Mouse (Mus musculus): Measurements from ENCODE around the gene Hist2h3b.

DNA sequence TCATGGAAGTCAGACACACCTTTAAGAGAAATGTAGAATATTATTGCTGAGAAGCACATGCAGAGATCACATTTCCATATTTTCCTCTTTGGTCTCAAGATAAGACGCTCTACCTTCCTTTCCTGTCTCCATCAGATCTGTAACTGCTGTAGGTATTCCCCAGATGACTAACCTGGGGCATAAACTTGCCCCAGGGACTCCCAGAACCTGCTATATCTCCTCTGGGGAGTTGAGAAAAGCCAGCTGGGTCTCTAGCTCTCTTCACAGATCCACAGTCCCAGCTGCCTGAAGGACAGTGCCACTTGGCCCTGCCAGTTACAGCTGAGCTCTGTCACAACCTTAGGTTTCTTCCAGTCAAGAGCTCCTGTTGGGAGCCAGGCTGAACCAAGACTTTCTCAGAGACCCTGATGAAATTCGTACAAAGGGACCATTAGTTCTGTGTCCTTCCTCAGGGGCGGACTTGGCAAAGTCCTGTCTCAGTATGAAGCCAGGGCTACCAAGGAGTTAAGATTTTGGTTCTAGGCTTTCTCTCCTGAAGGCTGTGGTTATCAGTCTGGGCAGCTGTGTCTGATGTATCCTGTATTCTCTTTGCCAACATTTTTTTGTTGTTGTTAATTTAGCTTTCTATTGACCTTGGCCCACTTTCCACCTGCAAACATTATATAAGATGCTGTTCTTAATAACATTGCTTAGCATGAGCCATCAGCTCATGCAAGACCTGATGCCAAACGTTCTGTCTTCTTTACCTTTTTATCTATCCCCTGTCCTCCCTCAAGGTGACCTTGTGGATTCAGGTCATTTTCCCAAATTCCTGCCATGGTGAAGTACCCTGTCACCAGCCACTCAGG, 37.3 kb upstream of the Hist2h3b start:
- no peak for TF ChIP-seq CTCF (IDR thresholded peaks at IDR 0.05; ENCODE audit: borderline replicate concordance, control insufficient read depth, extremely low read depth, insufficient read depth, low read length, poor library complexity)
- TF ChIP-seq POLR2A (IDR thresholded peaks at IDR 0.05; ENCODE audit: control insufficient read depth, extremely low read depth, insufficient read depth, low read length, poor library complexity): no peak

Measured in thymus, adult 2 months (tissue).